Mouse (Mus musculus): ENCODE results near the gene Cep19. TPM values are rescaled to one million over a fixed set of nuclear protein-coding genes. Genes with fewer than 3 reads are reported as not detected.

The Cep19 gene
- polyA plus RNA-seq (2012; rRNA removed), result 17.2 and 18.9 TPM in 2 replicates

DNA sequence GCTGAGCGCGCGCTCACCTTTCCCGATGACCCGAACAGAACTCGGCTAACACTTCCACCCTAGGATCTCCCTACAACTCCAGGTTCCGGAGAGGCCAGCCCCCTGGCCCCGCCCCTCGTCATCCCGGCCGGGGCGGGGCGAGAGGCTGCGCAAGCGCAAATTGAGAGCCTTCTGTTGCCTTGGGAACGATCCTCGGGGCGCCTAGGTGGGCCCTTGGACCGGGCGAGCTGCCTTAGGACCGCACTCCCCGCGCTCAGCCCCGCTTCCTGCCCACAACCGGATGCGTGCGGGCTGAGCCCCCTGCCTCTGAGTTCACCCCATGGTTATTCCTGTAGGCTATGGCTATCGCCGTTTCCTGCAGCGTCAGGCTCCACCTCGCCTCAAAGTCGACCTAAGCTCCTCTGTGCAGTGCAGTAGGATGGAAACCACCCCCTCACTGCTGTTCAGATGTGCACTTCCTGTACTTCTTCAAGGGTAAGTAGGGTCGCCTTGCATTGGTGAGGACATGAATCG, at the start of gene Cep19, which contains the start of gene Pigx:
Gene Cep19 (plus strand): TSS at position 163 of the 513 bp plus-strand sequence.
Gene Pigx (minus strand): TSS at position 103 of the 513 bp plus-strand sequence.
- H3K36me3 ChIP-seq (ENCODE audit: control insufficient read depth, insufficient read depth, low read length), result no peaks in the 10 kb centered on the region

GRCm38 (mm10) chr16:32058817-32059216, 40.8 kb upstream of the Cep19 start:
- Histone ChIP-seq H3K27me3 (replicated peaks; ENCODE audit: control insufficient read depth, insufficient read depth, low read length) (no peaks in the 10 kb centered on the region), H3K4me3 (ENCODE audit: insufficient read depth, low read depth, low read length) (no peak overlapping the region), H3K27ac (ENCODE audit: insufficient read depth, low read depth, low read length) (no peak overlapping the region), H3K36me3 (ENCODE audit: control insufficient read depth, insufficient read depth, low read length) (no peaks in the 10 kb centered on the region), H3K4me1 (ENCODE audit: control insufficient read depth, insufficient read depth, low read length) (peaks cover 10% of the 10 kb centered on the region; the same call in 1 of the 2 replicates)
- no peak for DNase-seq
- TF ChIP-seq POLR2A (IDR thresholded peaks at IDR 0.05; ENCODE audit: low read depth, low read length), result no peak
- no peak for TF ChIP-seq CTCF (conservative IDR thresholded peaks at IDR 0.05; ENCODE audit: insufficient read depth, insufficient read length, low read depth, low read length)
- 35% methylated on average over 5 of the region's 5 CpGs for WGBS

More for the DNA sequence above, at the start of gene Cep19, which contains the start of gene Pigx:
- no peaks in the 10 kb centered on the region for H3K27me3 ChIP-seq (replicated peaks; ENCODE audit: control insufficient read depth, insufficient read depth, low read length)
- WGBS, result under 1% methylated on average over 34 of the region's 34 CpGs
- peak within 1 kb of the TSS; percentile 66 for H3K4me3 ChIP-seq (ENCODE audit: insufficient read depth, low read depth, low read length)
- H3K27ac ChIP-seq (ENCODE audit: insufficient read depth, low read depth, low read length), result peak within 1 kb of the TSS; percentile 76
- DNase-seq, result peak; percentile 97
- TF ChIP-seq POLR2A (IDR thresholded peaks at IDR 0.05; ENCODE audit: low read depth, low read length) (peak; percentile 29), CTCF (conservative IDR thresholded peaks at IDR 0.05; ENCODE audit: insufficient read depth, insufficient read length, low read depth, low read length) (no peak)
- peaks cover 4% of the 10 kb centered on the region; the same call in 1 of the 2 replicates for H3K4me1 ChIP-seq (ENCODE audit: control insufficient read depth, insufficient read depth, low read length)

GRCm38 (mm10) chr16:32059840-32060523, 39.6 kb upstream of the Cep19 start:
- DNase-seq, result no peak
- Histone ChIP-seq H3K27ac (ENCODE audit: insufficient read depth, low read depth, low read length) (no peak overlapping the region), H3K27me3 (replicated peaks; ENCODE audit: control insufficient read depth, insufficient read depth, low read length) (no peaks in the 10 kb centered on the region), H3K36me3 (ENCODE audit: control insufficient read depth, insufficient read depth, low read length) (no peaks in the 10 kb centered on the region), H3K4me3 (ENCODE audit: insufficient read depth, low read depth, low read length) (no peak overlapping the region), H3K4me1 (ENCODE audit: control insufficient read depth, insufficient read depth, low read length) (peaks cover 12% of the 10 kb centered on the region; the same call in 1 of the 2 replicates)
- WGBS, result 52% methylated on average over 6 of the region's 6 CpGs
- TF ChIP-seq CTCF (conservative IDR thresholded peaks at IDR 0.05; ENCODE audit: insufficient read depth, insufficient read length, low read depth, low read length) (no peak), POLR2A (IDR thresholded peaks at IDR 0.05; ENCODE audit: low read depth, low read length) (no peak)

- DNase-seq, result no peak
- Histone ChIP-seq H3K27me3 (replicated peaks; ENCODE audit: control insufficient read depth, insufficient read depth, low read length) (no peaks in the 10 kb centered on the region), H3K36me3 (ENCODE audit: control insufficient read depth, insufficient read depth, low read length) (no peaks in the 10 kb centered on the region), H3K4me3 (ENCODE audit: insufficient read depth, low read depth, low read length) (no peak overlapping the region), H3K4me1 (ENCODE audit: control insufficient read depth, insufficient read depth, low read length) (peaks cover 28% of the 10 kb centered on the region), H3K27ac (ENCODE audit: insufficient read depth, low read depth, low read length) (no peak overlapping the region)
- WGBS, result 49% methylated on average over 2 of the region's 2 CpGs
- TF ChIP-seq CTCF (conservative IDR thresholded peaks at IDR 0.05; ENCODE audit: insufficient read depth, insufficient read length, low read depth, low read length) (no peak), POLR2A (IDR thresholded peaks at IDR 0.05; ENCODE audit: low read depth, low read length) (no peak)
These were observed 37.4 kb upstream of the Cep19 start for GRCm38 (mm10) chr16:32062226-32062625.

DNA sequence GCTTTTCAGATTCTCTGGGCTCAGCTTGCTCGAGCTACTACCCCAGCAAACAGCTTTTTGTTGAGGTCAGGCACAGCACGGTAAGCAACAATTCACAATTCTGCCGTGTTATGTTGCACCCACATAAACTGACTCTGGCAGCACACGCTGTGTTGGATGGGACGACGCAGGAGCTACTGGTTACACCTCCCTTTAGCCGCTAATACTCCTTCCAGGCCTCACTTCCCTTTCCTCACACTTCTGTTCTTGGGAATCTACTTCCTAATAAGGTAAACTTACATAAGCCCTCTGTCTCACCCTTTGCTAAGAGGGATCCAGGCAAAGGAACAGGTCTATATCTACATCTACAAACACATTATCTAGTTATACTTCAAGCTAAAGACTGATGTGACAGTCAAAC, 35.7 kb upstream of the Cep19 start:
- H3K27me3 ChIP-seq (replicated peaks; ENCODE audit: control insufficient read depth, insufficient read depth, low read length), result no peaks in the 10 kb centered on the region
- DNase-seq, result no peak
- no peak overlapping the region for H3K27ac ChIP-seq (ENCODE audit: insufficient read depth, low read depth, low read length)
- TF ChIP-seq CTCF (conservative IDR thresholded peaks at IDR 0.05; ENCODE audit: insufficient read depth, insufficient read length, low read depth, low read length), result no peak
- no peak for TF ChIP-seq POLR2A (IDR thresholded peaks at IDR 0.05; ENCODE audit: low read depth, low read length)
- WGBS, result 46% methylated on average over 7 of the region's 7 CpGs
- peaks cover 33% of the 10 kb centered on the region for H3K4me1 ChIP-seq (ENCODE audit: control insufficient read depth, insufficient read depth, low read length)
- H3K36me3 ChIP-seq (ENCODE audit: control insufficient read depth, insufficient read depth, low read length), result no peaks in the 10 kb centered on the region
- no peak overlapping the region for H3K4me3 ChIP-seq (ENCODE audit: insufficient read depth, low read depth, low read length)

DNA sequence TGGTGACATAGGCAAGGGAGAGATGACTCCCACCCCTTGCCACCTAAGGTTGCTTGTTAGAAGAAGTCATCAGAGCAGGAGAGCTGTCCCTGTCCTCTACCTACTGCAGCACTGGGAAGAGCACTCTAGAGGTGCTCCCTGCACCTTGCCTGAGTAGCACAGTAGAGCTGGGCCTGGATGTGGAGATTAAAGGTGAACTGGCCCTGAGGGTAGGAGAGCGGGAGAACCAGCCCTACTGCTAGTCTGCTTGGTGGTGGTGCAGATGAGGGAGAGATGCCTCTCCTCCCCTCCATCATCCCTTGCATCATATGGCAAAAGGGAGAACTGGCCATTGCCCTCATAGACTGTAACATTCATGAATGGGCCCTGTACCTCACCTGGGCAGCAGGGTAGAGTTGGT, 32.7 kb upstream of the Cep19 start:
- TF ChIP-seq POLR2A (IDR thresholded peaks at IDR 0.05; ENCODE audit: low read depth, low read length) (no peak), CTCF (conservative IDR thresholded peaks at IDR 0.05; ENCODE audit: insufficient read depth, insufficient read length, low read depth, low read length) (no peak)
- Histone ChIP-seq H3K4me3 (ENCODE audit: insufficient read depth, low read depth, low read length) (no peak overlapping the region), H3K27ac (ENCODE audit: insufficient read depth, low read depth, low read length) (no peak overlapping the region), H3K27me3 (replicated peaks; ENCODE audit: control insufficient read depth, insufficient read depth, low read length) (no peaks in the 10 kb centered on the region), H3K36me3 (ENCODE audit: control insufficient read depth, insufficient read depth, low read length) (no peaks in the 10 kb centered on the region), H3K4me1 (ENCODE audit: control insufficient read depth, insufficient read depth, low read length) (peaks cover 35% of the 10 kb centered on the region)
- no peak for DNase-seq
- 77% methylated on average over 1 of the region's 1 CpGs for WGBS

Measured in kidney, adult 2 months (tissue).